In the genomic region with DNA sequence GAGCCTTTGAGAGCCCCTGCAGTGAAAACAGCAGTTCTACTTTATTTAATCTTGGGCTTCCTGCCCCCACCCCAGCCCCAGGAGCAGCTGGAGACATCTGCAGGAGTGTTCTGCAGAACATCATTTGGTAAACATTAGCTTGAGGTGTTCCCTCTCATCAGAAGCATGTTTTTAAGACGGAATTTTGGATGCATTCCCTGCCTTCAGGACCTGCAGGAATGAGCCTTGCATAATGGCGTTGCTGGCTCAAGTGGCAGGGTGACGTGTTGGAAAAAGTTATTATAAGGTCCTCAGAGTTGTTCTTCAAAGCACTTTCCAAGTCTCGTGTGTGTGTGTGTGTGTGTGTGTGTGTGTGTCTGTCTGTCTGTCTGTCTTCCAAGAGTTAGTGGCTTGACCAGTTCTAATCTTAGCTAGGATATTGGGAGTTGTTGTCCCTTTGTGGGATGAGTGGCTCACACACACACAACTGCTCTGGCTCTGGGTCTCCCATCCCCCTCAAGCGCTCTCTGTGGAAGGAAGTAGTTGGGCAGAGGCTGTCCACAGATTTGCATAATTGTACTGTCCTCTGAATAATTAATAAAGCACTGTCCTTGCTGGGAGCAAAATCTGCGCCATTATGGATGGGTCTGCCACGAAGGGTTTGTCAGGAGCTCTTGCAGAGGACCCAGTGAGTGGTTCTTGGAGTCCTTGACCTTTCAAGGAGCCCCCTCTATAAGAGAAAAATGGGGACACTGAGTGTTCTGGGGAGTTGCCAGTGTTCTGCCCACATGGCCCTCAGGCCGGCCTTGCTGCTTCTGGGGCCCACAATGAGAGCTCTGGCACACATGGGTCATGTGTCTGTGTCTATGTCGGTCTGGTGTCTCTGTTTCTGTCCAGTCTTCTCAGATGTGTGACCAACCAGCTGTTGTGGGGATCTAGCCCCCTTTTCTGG, we compare ENCODE assay signal across 7 mouse cellular contexts.
DNase-seq lines count a peak whose midpoint lies in the region; ATAC-seq lines count a peak whose summit lies in the region.

No protein-coding gene starts in this region.

- H3K4me2 ChIP-seq in intestine, embryonic 15.5 days (replicated peaks), result no peak overlapping the region
- H3K4me2 ChIP-seq in midbrain, embryonic 13.5 days (replicated peaks), result no peak overlapping the region

- H3K36me3 ChIP-seq in intestine, embryonic 15.5 days, result no peaks in the 10 kb centered on the region
- H3K36me3 ChIP-seq in midbrain, embryonic 13.5 days, result 0 out of 2 replicates have a peak, but pooled peaks cover 4% of the 10 kb centered on the region

- WGBS in intestine, embryonic 15.5 days, result 54% methylated on average over 9 of the region's 9 CpGs
- 71% methylated on average over 9 of the region's 9 CpGs for WGBS in midbrain, embryonic 13.5 days

- H3K27me3 ChIP-seq in intestine, embryonic 15.5 days (replicated peaks), result no peaks in the 10 kb centered on the region
- H3K27me3 ChIP-seq in midbrain, embryonic 13.5 days, result no peaks in the 10 kb centered on the region

- peaks cover 64% of the 10 kb centered on the region for H3K4me1 ChIP-seq in brown adipose tissue, adult 24 weeks (ENCODE audit: control insufficient read depth, insufficient read depth, insufficient read length, low read length)
- H3K4me1 ChIP-seq in intestine, embryonic 15.5 days (replicated peaks), result peaks cover 88% of the 10 kb centered on the region
- peaks cover 98% of the 10 kb centered on the region for H3K4me1 ChIP-seq in midbrain, embryonic 13.5 days (replicated peaks)

- H3K27ac ChIP-seq in brown adipose tissue, adult 24 weeks (replicated peaks; ENCODE audit: low read depth, low read length), result 0 out of 2 replicates have a peak overlapping the region, but pooled peaks have one; percentile 43
- peak overlapping the region; percentile 45 for H3K27ac ChIP-seq in intestine, embryonic 15.5 days
- peak overlapping the region; percentile 49 for H3K27ac ChIP-seq in midbrain, embryonic 13.5 days

- H3K9me3 ChIP-seq in intestine, embryonic 15.5 days, result no peaks in the 10 kb centered on the region
- no peaks in the 10 kb centered on the region for H3K9me3 ChIP-seq in midbrain, embryonic 13.5 days

- peak; percentile 60 to 69 for DNase-seq in gastrocnemius, adult 8-10 months (ENCODE audit: low spot score in 2 of 2)
- no peak for DNase-seq in left cerebral cortex, adult 11 months (ENCODE audit: low spot score)
- DNase-seq in layer of hippocampus, adult 9-10 months (ENCODE audit: low spot score), result no peak
- no peak for DNase-seq in frontal cortex, adult 2 months (ENCODE audit: extremely low spot score in 1 of 2, low spot score in 1 of 2)

- H3K9ac ChIP-seq in intestine, embryonic 15.5 days, result no peak overlapping the region
- H3K9ac ChIP-seq in midbrain, embryonic 13.5 days (replicated peaks), result no peak overlapping the region

- H3K4me3 ChIP-seq in brown adipose tissue, adult 24 weeks (ENCODE audit: insufficient read depth, low read depth, low read length), result no peak overlapping the region
- no peak overlapping the region for H3K4me3 ChIP-seq in intestine, embryonic 15.5 days (replicated peaks)
- no peak overlapping the region for H3K4me3 ChIP-seq in midbrain, embryonic 13.5 days (replicated peaks)

- peak; percentile 33; the same call in 1 of the 2 replicates for ATAC-seq in intestine, embryonic 15.5 days
- ATAC-seq in midbrain, embryonic 13.5 days, result peak; percentile 40; the same call in 1 of the 2 replicates

Comparison
In these comparisons a context has a peak if more than half of its experiments do, and no peak if none do; other contexts are left out.
1. DNase-seq: peak in gastrocnemius, adult 8-10 months (2 of 2); none in left cerebral cortex, adult 11 months (single experiment), layer of hippocampus, adult 9-10 months (single experiment) and frontal cortex, adult 2 months (0 of 2).
2. Peak in every context shown above with its lines, with median percentiles within 50 percentile points of each other: H3K27ac ChIP-seq.